Mouse (Mus musculus) urinary bladder, postnatal 25 days (tissue): ENCODE data around the gene Mllt10.

Source experiments
- DNase-seq: peaks from one replicate; pipeline ENCODE4 v3.0.0; 2022; ENCODE audit warnings: low spot score

Mllt10 gene

DNA sequence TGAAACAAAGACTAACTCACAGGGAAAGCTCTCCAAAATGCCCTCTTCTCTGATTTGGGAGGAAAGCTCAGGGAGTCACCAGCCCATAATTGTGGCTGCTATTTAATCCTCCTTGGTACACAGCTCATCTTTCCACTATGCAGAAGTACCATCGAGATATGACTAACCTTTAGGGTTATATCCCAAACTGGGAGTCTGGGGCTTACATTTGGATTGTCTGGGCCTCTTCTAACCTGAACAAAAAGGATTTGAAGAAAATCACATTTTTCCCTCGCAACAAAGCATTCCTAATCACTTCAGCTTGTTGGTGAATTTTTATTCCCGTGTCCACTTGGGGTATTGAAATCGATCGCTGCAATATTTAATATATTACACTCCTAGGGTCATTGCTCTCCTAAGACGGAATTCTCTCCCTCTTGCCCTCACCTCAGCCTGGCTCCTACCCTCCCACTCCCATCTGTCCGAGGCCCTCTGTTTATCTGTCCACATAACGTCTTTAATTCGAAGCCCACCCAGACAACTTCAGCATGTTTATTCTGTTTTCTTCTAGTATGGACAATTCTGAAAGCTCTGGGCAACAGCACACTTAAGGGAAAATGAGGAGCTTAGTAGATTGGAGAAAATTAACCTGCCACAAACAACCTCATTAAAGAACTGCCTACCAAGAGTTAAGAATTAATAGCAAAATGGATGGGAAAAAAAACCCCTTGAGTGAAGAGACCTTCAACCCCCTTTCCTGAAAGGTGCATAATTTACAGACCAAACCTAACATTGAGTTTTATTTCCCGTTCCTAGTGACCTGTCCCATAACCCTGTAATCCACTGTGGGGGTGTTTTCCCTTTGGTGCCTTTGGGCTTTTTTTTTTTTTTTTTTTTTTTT, 20.4 kb upstream of the Mllt10 start:
- no peak for DNase-seq

DNA sequence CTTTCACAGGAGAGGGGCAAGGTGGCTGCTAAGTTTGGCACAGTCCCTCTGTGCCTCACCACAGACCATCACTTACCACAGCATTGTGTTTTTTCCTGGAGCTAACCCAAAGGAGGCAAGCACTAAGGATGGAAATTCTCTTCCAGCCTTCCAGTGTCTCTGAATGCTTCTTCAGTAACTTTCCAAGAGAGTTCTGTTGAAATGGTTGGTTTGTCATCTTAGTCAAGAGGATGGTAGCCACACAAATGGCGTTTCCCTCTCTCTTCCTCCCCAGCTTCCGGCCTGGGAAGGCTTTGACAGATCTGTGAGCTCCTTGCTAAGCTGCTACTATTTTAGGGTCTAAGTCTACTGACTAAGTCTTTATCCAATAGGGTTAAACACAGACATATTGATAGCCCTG, 17.5 kb upstream of the Mllt10 start, which contains the start of gene A930004D18Rik:
Gene A930004D18Rik, minus strand, starts transcription at position 247 of the 400 bp plus-strand sequence.
- no peak for DNase-seq

GRCm38 (mm10) chr2:18038141-18038752, 16.8 kb upstream of the Mllt10 start:
- no peak for DNase-seq

- DNase-seq, result no peak
Measured at GRCm38 (mm10) chr2:18038895-18039371, 16.1 kb upstream of the Mllt10 start.

- DNase-seq, result no peak
Measured at GRCm38 (mm10) chr2:18039566-18040290, 15.3 kb upstream of the Mllt10 start.

- DNase-seq, result no peak
Measured at GRCm38 (mm10) chr2:18040347-18041160, 14.5 kb upstream of the Mllt10 start.

DNA sequence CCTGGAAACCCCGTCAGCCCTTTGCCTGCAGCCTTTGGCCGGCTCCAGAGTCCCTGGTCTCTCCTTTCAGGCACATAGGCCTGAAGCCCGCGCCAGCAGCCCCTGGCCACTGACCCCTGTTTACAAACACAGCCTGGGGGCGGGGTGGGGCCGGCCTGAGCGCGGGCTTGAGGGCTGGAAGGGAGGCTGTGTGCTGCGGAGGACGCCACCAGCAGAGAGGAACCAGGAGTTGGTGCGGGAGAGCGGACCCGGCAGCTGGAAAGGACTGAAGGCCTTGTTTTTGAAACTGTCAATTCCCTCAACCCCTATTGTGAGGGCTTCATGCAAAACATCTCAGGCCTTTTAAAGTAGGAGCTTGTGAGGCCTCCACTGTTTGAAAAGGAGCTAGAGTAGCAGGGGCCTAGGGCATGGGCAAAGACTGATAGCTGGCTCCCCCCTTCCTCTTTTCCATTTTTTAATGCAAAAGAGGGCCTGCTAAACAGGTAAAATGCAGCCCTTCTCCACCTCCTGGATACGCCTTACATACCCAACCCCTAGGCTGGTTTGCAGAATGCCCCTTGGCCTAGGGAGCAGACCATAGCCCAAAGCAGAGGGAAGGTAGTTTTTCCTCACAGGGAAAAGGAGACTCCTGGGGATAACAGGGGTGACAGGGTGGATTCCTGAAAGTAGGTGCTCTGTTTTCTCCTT, 13.7 kb upstream of the Mllt10 start:
- no peak for DNase-seq

DNA sequence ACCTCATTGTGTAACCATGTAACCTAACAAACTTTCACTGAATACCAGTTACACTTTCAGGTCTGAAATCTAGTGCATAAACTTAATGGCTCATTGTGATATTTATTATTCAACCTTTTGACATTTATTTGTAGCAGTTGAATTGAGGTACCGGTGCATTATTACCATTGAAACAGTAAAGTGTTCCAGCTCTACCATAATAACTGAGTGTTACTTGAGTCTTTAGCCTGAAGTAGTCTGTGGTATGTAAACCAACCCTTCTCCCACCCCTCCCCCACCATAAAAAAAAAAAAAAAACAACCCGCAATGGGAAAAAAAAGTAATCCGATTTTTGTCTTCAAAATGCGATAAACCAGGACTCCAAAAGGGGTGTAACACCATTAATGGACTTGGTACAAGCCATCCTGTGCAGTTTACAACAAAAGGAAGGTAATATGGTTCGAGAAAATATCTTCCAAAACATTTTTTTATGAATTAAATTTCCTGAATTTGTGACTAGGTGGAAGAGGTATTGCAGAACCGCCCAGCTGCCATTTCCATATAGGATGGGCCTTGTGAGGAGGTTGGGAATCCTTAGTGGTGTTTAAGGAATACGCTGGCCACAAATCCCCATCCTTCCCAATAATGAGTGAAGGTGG, 9.8 kb upstream of the Mllt10 start:
- DNase-seq, result no peak

- DNase-seq, result no peak
Measured at GRCm38 (mm10) chr2:18045781-18046181, 9.3 kb upstream of the Mllt10 start.

DNA sequence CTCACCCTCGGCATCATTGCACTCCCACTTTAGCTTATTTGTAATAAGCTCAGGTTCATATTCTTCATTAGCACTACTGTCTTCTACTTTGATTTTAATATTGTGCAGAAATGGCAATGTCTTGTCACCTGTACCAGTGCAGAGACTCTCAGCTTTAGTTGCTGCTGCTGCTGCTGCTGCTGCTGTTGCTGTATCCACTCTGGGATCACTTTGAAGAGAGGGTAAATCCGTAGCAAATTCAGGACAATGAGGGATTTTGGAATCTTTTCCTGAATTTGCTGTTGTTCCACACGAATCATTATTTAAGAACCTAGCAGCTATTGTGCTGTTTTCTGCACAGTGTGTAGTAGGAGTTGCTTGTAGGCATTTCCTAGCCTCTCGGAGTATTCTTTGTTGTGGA, 8.9 kb upstream of the Mllt10 start:
- DNase-seq, result no peak

GRCm38 (mm10) chr2:18046758-18047645, 8.0 kb upstream of the Mllt10 start:
- peak; percentile 51 for DNase-seq

DNA sequence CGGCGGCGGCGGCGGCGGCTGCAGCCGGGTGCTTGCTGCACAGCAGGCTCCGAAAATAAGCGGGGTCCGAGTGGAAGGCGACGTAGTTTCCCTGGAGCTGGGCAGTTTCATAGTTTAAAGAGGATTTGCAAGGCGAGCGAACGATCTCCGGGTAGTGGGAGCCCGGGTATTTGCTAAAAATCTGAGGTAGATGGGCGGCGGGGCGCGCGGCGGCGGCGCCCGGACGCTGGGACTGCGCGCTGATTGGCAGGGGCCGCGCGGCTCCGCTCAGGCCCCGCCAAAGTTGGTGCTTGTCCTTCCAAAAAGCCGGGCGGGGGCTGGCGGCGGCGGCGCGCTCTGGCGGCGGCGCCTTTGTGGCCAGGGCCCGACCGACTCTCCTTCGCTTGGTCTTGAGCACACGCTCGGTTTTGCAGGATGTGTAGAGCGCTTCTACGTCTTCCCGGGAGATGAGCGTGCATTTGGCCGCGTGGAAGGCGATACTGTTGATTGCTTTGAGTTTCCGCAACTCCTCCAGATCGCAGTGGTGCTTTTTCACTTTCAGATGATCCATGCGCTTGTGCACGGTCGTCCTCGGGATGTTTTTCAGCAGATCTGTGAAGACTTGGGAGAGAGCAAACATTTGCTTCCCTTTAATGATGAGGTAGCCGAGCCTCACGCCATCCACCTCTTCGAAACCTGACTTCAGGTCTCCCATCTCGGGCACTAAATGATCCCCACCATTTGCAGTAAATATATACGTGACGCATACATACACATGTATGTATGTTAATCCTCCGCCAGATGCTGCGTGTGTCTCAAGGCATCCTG, 7.2 kb upstream of the Mllt10 start:
- peak; percentile 70 for DNase-seq

DNA sequence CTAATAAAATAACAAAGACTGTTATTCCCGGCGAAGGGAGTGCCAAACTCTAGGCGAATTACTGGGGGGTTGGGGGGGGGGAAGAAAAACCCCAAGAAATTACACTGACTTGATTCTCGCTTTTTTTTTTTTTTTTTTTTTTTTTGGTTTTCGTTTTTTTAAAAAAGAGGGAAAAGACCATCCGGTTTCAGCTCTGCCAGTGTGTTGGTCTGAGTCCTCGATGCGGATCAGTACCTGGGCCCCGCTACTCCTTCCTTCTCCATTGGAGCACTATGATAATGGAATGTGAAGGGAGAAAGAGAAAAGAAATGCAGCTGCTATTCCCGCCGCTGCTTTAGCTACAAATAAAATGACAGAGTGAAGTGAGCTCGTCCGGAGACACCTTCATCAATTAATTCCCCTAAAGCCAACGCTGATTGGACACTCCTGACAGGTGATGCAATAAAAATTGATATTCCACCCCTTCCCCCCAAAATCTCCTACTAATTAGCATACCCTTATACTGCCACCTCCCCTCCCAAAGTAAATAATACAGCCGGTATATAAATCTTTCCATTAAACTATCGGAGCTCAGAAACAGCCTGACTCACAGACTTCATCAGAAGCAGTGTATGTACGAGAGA, 6.5 kb upstream of the Mllt10 start, which contains the start of gene Skida1:
Gene Skida1, minus strand, starts transcription at position 599 of the 623 bp plus-strand sequence.
- DNase-seq, result no peak

GRCm38 (mm10) chr2:18049279-18049821, 5.7 kb upstream of the Mllt10 start:
- DNase-seq, result no peak

GRCm38 (mm10) chr2:18050018-18050417, 5.0 kb upstream of the Mllt10 start:
- no peak for DNase-seq

DNA sequence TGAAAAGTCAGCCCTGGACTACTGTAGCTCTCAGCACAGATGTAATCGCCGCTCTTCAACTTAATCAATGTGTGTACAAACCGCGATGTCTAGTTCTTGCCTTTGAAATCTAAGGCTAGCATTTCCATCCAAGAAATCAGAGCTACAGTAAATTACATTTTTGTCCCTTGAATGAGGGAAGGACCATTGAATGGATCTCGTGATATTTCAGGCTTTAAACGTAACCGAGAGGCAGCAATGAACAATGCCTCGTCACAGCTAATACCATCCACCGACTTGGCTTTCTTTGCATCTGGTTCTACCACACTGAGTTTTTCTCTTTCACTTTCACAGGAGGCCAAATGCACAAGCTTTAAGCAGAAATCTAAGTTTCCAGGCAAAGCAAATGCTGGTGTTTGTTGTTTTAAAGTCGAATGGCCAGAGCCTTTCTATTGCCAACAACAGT, 4.5 kb upstream of the Mllt10 start:
- DNase-seq, result no peak

DNA sequence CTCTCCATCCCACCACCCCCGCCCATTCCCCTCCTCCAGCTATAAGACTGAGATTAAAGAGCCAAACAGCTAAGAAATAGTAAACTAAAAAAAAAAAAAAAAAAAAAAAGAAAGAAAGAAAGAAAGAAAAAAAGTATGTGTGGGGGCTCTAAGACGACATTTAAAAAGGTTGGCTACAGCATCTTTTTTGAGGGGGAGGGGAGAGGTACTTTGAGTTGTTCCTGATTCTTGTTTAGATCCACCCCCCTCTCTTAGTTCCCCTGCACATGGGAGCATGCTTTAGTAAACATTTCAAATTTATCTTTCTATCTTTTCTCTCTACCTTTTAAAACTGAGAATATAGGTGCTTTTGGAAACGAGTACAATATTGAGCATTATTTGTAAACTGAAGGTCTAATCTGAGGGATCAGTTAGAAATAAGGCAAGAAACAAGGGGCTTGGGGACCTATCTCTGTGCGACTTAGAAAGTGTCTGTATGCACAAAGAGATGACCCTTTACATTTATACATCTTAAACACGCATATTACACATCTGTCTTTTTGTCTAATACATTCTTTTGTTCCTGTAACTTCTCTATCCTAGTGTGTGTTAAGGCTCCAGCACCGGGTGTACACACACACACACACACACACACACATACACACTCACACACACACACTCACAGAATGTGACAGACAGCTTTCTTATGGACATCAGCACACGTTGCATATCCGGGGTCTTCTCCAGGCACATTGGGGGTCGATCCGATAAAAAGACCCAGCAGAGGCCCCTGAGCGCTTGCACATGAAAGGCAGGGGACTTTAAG, 3.8 kb upstream of the Mllt10 start:
- no peak for DNase-seq
